Mouse (Mus musculus): ENCODE data around the gene Vav3.

DNA sequence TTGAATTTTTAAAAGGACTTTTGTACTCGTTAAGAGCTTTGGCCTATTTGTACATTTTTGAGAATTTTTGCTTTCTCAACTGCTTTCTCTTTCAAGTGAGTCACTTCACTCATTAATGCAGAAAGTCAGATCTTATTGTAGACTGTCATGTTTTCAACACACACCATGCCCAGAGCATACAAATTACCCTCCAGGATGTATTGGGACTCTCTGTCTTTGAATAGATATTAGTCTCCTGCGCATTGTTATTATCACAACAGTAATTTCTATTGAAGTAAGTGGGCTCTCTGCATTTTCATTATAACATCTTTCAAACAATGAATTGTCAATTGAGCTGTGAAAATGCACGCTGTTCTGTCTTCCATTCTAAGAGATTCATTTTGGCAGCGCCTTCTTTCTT, 295.6 kb downstream of the Vav3 start:
- no peak for TF ChIP-seq POLR2A (IDR thresholded peaks at IDR 0.05; ENCODE audit: low read depth, low read length)
- no peak for TF ChIP-seq CTCF (IDR thresholded peaks at IDR 0.05; ENCODE audit: borderline replicate concordance, insufficient read depth, low read length)

All from embryonic fibroblast, embryonic 13.5 days (primary cell).